Mouse (Mus musculus): ENCODE measurements around the gene Stoml1. TPM values are rescaled to one million over a fixed set of nuclear protein-coding genes. Genes with fewer than 3 reads are reported as not detected.
"Not testable (repeated sequence)": the region's sequence is repeated elsewhere in the genome, so short reads cannot be mapped to it uniquely, and the experiment has no call there.

Gene Stoml1
- polyA plus RNA-seq, 1 experiment from 2014 or later = 34.3 TPM

GRCm38 (mm10) chr9:58248746-58249413, 4.1 kb upstream of the Stoml1 start:
- 17% methylated on average over 7 of the region's 7 CpGs for WGBS
- Histone ChIP-seq H3K9ac (replicated peaks; ENCODE audit: low read depth) (peak overlapping the region; percentile 69), H3K4me2 (replicated peaks; ENCODE audit: low read depth, low read length) (peak overlapping the region; percentile 76), H3K9me3 (ENCODE audit: low read length) (no peaks in the 10 kb centered on the region), H3K27me3 (replicated peaks; ENCODE audit: insufficient read depth, low read length) (no peaks in the 10 kb centered on the region), H3K4me3 (ENCODE audit: low read depth, low read length) (peak overlapping the region; percentile 55), H3K4me1 (ENCODE audit: insufficient read depth, low read depth, low read length) (peaks cover 13% of the 10 kb centered on the region; the same call in 1 of the 2 replicates), H3K27ac (ENCODE audit: low read length) (peak overlapping the region; percentile 94), H3K36me3 (ENCODE audit: insufficient read depth, low read length) (no peaks in the 10 kb centered on the region)
- DNase-seq (ENCODE audit: low spot score) (no peak), ATAC-seq (no peak)
- TF ChIP-seq CTCF (IDR thresholded peaks at IDR 0.05) (no peak), EP300 (IDR thresholded peaks at IDR 0.05) (no peak)

- ATAC-seq (peak; percentile 63), DNase-seq (ENCODE audit: low spot score) (peak; percentile 90)
- under 1% methylated on average over 16 of the region's 16 CpGs for WGBS
- H3K9me3 ChIP-seq (ENCODE audit: low read length) = no peaks in the 10 kb centered on the region
- H3K4me2 ChIP-seq (replicated peaks; ENCODE audit: low read depth, low read length) = peak within 1 kb of the TSS; percentile 76
- H3K27me3 ChIP-seq (replicated peaks; ENCODE audit: insufficient read depth, low read length) = no peaks in the 10 kb centered on the region
- peaks cover 13% of the 10 kb centered on the region; the same call in 1 of the 2 replicates for H3K4me1 ChIP-seq (ENCODE audit: insufficient read depth, low read depth, low read length)
- H3K36me3 ChIP-seq (ENCODE audit: insufficient read depth, low read length) = no peaks in the 10 kb centered on the region
- H3K4me3 ChIP-seq (ENCODE audit: low read depth, low read length) = peak within 1 kb of the TSS; percentile 55
- H3K9ac ChIP-seq (replicated peaks; ENCODE audit: low read depth) = peak within 1 kb of the TSS; percentile 69
- TF ChIP-seq CTCF (IDR thresholded peaks at IDR 0.05) = peak; percentile 49
- TF ChIP-seq EP300 (IDR thresholded peaks at IDR 0.05) = no peak
- H3K27ac ChIP-seq (ENCODE audit: low read length) = peak within 1 kb of the TSS; percentile 94
Measured at GRCm38 (mm10) chr9:58249592-58250192, 3.3 kb upstream of the Stoml1 start, which contains the start of gene Pml. Gene Pml, minus strand, starts transcription at chr9:58249786.

- Histone ChIP-seq H3K27ac (ENCODE audit: low read length) (peak overlapping the region; percentile 94), H3K27me3 (replicated peaks; ENCODE audit: insufficient read depth, low read length) (no peaks in the 10 kb centered on the region), H3K4me1 (ENCODE audit: insufficient read depth, low read depth, low read length) (peaks cover 13% of the 10 kb centered on the region; the same call in 1 of the 2 replicates), H3K36me3 (ENCODE audit: insufficient read depth, low read length) (no peaks in the 10 kb centered on the region), H3K9me3 (ENCODE audit: low read length) (no peaks in the 10 kb centered on the region), H3K4me2 (replicated peaks; ENCODE audit: low read depth, low read length) (peak overlapping the region; percentile 76), H3K4me3 (ENCODE audit: low read depth, low read length) (no peak overlapping the region), H3K9ac (replicated peaks; ENCODE audit: low read depth) (0 out of 2 replicates have a peak overlapping the region, but pooled peaks have one; percentile 69)
- WGBS = 74% methylated on average over 8 of the region's 8 CpGs
- DNase-seq (ENCODE audit: low spot score) = no peak
- ATAC-seq = no peak
- TF ChIP-seq CTCF (IDR thresholded peaks at IDR 0.05) (no peak), EP300 (IDR thresholded peaks at IDR 0.05) (no peak)
Measured at GRCm38 (mm10) chr9:58250322-58250721, 2.6 kb upstream of the Stoml1 start.

- not testable (repeated sequence) for H3K9ac ChIP-seq (replicated peaks; ENCODE audit: low read depth)
- 89% methylated on average over 1 of the region's 1 CpGs for WGBS
Measured at GRCm38 (mm10) chr9:58250730-58251129, 2.2 kb upstream of the Stoml1 start.

GRCm38 (mm10) chr9:58253805-58254122, 800 bp downstream of the Stoml1 start:
- WGBS = 57% methylated on average over 5 of the region's 5 CpGs
- H3K9ac ChIP-seq (replicated peaks; ENCODE audit: low read depth) = peak overlapping the region; percentile 52
- peak overlapping the region; percentile 72 for H3K4me3 ChIP-seq (ENCODE audit: low read depth, low read length)
- H3K27me3 ChIP-seq (replicated peaks; ENCODE audit: insufficient read depth, low read length); H3K4me1 ChIP-seq (ENCODE audit: insufficient read depth, low read depth, low read length); DNase-seq (ENCODE audit: low spot score); ATAC-seq; H3K9me3 ChIP-seq (ENCODE audit: low read length); H3K36me3 ChIP-seq (ENCODE audit: insufficient read depth, low read length): not testable (repeated sequence)
- peak overlapping the region; percentile 70 for H3K4me2 ChIP-seq (replicated peaks; ENCODE audit: low read depth, low read length)
- H3K27ac ChIP-seq (ENCODE audit: low read length) = 0 out of 2 replicates have a peak overlapping the region, but pooled peaks have one; percentile 76

More at GRCm38 (mm10) chr9:58250730-58251129, 2.2 kb upstream of the Stoml1 start:
- not testable (repeated sequence) for H3K4me2 ChIP-seq (replicated peaks; ENCODE audit: low read depth, low read length); H3K27me3 ChIP-seq (replicated peaks; ENCODE audit: insufficient read depth, low read length); H3K27ac ChIP-seq (ENCODE audit: low read length); H3K9me3 ChIP-seq (ENCODE audit: low read length); ATAC-seq; H3K4me3 ChIP-seq (ENCODE audit: low read depth, low read length); H3K36me3 ChIP-seq (ENCODE audit: insufficient read depth, low read length); DNase-seq (ENCODE audit: low spot score)
- peaks cover 13% of the 10 kb centered on the region; the same call in 1 of the 2 replicates for H3K4me1 ChIP-seq (ENCODE audit: insufficient read depth, low read depth, low read length)

GRCm38 (mm10) chr9:58255105-58255504, 2.1 kb downstream of the Stoml1 start:
- H3K27ac ChIP-seq (ENCODE audit: low read length) = no peak overlapping the region
- TF ChIP-seq CTCF (IDR thresholded peaks at IDR 0.05) (no peak), EP300 (IDR thresholded peaks at IDR 0.05) (no peak)
- H3K9me3 ChIP-seq (ENCODE audit: low read length) = no peaks in the 10 kb centered on the region
- DNase-seq (ENCODE audit: low spot score) (no peak), ATAC-seq (no peak)
- peaks cover 3% of the 10 kb centered on the region; the same call in 1 of the 2 replicates for H3K4me1 ChIP-seq (ENCODE audit: insufficient read depth, low read depth, low read length)
- H3K4me2 ChIP-seq (replicated peaks; ENCODE audit: low read depth, low read length) = no peak overlapping the region
- 70% methylated on average over 2 of the region's 2 CpGs for WGBS
- H3K36me3 ChIP-seq (ENCODE audit: insufficient read depth, low read length) = 0 out of 2 replicates have a peak, but pooled peaks cover 5% of the 10 kb centered on the region
- no peak overlapping the region for H3K9ac ChIP-seq (replicated peaks; ENCODE audit: low read depth)
- no peak overlapping the region for H3K4me3 ChIP-seq (ENCODE audit: low read depth, low read length)
- no peaks in the 10 kb centered on the region for H3K27me3 ChIP-seq (replicated peaks; ENCODE audit: insufficient read depth, low read length)

Measured in lung, postnatal 0 days (tissue).